Mouse (Mus musculus): ENCODE data around the gene 9230102O04Rik.
A peak's percentile ranks its signal among the peaks of the same experiment; 100 is the strongest.

9230102O04Rik gene

DNA sequence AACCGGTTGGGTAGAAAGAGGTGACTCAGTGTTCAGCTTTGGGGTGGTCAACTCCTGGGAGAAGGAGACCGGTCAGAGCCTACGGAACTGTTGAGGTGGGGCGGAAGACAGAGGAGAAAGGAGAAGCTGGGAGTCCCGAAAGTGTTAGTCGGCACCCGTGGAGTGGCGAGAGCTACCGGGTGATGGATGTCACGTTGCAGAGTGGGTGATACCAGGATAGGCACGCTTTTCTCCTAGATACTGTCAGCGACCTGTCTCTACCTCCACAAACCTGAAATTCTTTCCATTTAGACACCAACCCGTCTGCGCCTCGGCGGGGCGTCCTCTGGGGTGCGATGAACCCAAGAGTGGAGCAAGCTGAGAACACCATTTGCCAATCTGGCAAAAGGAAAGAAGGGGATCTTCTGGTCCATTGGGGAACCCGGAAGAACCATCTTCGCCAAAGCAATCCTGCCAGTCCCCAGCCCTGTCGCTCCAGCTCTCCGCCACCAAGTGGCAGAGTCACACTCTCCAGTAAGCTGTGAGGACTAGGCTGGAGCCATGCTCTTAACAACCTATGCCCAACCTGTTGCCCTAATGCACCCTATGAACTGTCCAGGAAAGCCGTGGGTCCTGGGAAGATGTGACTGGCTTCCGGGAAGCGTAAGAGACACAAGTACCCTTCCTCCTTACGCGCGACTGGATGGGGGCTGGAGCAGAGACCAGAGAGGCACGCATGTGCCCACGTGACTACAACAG, at the start of gene 9230102O04Rik:
Gene 9230102O04Rik (minus strand): TSS at position 628 of the 738 bp plus-strand sequence.
- peak in 1 of 2 experiments; percentile 48 for DNase-seq

DNA sequence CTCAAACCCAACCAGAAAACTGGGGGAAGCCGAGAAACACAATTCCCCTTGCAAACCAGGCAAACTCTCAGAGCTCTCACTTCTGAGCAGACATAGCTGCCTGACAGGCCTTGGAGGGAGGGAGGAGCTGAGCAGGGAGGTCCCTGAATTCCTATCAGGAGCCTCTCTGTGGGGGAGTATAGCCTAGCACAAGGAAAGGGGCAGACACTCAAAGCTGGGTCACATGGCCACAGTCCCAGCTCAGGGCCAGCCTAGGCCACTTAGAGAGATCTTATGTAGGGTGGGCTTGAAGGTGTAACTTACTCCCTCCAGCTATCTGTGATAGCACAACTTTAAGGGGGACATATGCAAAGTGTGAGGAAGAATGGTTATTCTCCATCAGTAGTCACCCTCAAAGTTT, 46.6 kb upstream of the 9230102O04Rik start:
- DNase-seq: no peak

DNA sequence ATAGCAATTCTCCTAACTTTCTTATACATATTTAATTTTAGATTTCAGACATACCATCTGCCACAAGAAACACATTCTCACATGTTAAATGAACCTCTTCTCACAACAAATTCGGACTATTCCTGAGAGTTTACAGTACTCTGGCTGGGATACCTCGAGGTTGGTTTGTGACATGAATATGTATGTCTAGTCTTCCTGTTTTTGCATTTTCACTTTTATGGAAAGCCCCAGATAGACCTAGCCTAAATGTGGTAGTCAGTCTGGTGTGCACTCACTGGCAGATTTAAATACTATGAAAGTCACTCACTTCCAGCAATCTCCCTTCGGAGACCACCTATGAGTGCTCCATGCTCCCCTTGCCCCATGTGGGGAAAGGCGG, 37.6 kb upstream of the 9230102O04Rik start:
- no peak for DNase-seq

DNA sequence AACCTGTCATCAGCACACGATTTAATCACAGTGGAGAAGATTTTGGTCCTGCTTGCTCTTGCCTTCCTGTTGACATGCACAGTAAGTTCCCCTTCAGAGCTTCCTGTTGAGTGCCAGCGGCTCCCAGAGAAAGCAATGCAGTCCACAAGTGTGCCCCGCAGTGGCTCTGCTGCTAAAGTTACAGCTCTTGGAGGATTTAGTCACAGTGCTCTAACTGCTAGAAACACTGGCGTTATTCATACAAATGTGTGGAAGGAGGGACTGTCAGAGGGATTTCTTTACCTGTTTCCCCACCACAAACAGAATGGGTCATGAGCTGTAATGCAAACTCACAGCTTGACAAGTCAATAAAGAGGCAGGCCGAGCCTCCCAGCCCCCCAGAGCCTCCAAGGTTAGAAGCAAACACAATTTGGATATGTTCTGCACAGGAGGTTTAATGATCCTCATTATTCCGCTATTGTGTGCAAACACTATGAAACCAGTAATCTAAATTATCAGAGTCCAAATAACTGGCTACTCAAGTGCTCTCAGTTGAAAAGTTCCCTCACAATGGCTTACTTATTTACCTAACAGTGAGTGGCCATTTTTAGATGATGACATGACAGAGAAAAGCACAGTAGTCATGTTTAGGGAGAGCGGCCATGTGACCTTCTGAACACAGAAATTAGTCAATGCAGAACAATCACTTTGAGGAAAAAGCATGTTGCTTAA, 37.0 kb upstream of the 9230102O04Rik start:
- peak in 1 of 2 experiments; percentile 11 for DNase-seq

DNA sequence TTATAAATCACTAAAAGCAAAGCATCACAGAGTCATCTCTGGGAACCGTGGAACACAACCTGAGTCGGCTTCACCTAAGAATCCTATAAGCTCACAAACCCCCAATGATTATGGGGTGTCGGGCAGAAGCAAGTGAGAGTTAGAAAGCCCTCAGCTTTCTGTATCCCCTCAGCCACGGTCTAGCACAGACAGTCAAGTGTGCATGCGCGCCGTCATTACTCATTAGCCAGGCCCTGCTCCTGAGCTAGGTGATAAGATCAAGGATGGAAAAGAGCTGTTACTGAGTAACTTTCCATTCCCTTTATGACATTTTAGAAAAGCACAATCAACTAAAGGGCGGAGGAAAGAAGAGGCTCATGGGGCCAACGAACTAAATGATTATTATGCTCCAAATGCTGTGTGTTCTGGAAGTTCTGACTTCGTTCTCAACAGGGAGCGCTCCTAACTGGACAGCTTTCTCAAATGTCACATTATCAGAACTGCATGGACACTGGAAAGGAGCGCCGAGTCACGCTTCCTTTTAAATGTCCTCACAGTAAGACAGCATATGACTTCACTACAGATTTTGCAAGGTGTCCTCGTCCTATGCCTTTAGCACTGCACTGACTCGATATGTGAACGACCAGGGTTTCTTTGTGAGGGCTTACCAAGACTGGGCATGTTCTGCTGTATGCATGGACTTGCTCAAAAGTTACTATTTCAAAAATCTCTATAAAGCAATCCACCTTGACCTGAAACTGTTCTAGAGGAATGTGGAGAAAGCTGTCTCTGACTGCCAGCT, 29.5 kb upstream of the 9230102O04Rik start:
- DNase-seq: peak; percentile 67 to 71

DNA sequence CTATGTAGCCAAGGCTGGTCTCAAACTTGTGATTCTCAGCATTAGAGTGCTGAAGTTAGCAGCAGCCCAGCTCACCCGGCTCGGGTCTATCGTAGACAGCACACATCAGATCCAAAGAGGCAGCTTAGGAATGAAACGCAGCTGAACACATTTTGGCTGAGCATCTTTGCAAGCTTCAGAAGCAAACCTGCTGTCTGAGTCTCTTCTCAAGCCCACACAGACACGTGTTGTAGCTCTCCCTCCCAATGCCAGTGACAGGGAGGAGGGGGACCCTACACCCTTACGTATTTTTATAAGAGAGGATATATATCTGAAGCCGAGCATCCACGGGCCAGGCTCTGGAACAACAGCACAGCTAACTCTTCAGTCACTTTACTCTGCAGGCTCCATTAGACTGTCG, 28.3 kb upstream of the 9230102O04Rik start:
- no peak for DNase-seq

DNA sequence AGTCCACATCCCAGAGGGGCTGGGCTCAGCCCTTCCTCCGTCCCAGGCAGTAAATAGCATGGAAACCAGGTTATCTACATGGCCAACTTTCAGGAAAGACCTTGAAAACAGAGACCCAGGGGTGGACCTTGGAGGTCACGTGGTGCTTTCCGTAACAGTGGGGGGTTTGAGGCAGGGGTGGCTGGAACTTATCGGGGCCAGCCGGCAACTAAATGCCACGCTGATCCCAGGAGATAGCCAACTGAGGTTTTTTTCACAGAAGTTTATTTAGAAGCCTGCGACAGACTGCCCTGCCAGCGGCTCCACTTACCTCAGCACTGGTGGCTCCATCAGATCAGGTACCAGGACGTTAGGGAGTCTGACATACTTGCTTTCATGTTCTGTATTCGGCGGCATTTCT, 16.7 kb upstream of the 9230102O04Rik start:
- peak in 1 of 2 experiments; percentile 36 for DNase-seq

DNA sequence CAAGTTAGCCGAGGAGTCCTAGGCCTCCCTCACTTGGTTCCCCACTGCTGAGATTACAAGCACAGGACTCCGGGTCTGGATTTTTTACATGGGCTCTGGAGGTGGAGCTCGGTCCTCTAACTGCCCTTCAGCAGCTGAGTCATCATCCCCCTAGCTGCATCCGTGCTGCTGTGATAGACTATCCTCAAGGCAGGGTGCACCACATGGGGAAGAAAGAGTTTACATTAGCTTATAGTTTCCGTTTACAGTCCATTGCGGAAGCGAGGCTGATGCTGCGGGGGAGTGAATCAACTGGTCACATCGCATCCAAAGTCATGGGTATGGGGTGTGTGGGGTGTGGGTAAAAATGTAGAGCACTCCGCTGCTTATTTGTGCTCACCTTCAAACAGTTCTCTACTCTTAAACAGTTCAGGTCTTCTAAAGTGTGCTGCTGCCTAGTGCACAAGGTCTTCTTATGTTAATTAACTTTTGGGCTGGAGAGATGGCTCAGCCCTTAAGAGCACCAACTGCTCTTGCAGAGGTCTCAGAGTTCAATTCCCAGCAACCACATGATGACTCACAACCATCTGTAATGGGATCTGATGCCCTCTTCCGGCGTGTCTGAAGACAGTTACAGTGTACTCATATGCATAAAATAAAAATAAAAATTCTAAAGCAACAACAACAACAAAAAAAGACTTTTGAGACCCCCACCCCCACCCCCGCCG, 14.7 kb upstream of the 9230102O04Rik start:
- DNase-seq: no peak

DNA sequence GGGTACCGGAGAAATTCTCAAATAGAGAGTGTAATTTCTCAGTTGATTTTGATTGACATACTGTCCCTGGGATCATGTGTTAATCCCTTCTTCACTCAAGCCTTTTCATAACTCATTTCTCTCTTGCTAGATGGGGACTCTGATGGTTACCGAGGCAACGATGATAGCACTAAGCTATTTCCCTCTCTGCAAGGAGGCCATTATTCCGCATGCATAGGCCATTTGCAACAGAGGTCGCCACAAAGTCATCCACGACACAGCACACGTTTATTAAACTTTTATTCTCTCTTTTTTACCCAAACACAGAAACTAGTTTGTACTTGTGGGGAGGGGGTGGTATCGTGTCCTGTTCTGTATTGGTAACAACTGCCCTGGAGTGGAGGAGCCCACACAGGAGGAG, 8.5 kb upstream of the 9230102O04Rik start:
- no peak for DNase-seq

DNA sequence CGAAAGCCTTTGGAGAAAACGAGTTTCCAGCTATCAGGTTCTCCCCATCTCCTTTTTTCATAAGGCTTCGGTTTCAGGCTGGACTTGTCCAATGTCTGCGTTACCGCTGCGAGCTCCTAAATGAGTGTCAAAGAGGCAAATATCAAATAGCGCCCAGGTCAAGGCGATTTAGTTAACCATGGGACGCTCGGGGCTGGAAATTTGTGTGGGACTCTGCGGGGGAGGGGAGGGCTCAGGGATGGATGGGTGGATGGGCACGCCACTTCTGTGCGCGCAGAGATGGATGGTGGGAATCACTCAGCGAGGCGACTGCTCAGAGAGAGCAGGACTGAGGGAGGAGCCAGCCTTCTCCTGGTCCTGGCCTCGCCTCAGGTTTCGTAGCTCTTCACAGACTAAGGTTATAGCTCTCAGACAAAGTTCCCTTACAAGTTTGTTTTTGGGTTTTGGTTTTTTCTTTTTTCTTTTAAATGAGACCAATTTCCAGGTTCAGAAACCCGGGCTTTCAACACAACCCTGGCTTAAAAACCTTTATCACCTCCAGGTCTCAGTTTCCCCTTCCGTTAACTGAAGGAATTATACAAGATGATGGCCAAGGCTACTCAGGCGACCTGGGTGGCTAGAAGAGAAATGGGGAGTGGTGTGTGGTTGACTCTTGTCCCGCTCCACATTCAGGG, 6.9 kb upstream of the 9230102O04Rik start:
- no peak for DNase-seq

DNA sequence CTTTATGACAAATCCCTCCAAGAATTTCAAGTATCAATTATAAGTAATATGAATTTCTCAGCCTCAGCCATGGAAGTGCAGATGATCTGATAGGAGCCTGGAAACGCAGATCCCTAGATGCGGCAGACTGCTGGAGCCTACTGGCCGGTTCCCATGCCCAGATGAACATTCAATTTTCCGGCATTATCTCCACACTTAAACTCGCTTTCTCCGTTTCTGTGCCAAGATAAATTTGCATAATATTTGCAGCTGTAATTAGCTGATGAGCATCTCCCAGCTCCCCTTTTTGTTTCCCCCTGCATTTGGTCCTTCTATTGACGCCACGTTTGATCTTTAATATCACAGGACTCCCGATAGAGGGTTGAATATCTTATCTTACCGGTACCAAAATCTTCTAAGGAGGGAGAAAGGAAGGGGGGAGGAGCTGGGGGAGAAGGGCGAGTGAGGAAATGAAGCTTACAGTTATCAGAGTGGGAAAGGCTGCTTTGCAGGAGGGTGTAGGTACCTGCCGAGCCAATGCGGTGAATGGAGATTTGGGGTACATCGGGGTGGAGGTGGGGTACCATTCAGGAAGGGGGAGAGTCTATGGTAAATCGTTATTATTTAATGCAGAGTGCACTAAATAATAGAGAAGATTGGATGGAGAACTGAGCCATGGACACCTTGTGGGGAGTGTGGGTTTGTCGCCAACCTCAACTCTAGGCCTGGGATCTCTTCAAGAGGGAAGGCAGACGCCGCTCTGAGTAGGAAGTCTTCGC, 5.7 kb upstream of the 9230102O04Rik start:
- no peak for DNase-seq

DNA sequence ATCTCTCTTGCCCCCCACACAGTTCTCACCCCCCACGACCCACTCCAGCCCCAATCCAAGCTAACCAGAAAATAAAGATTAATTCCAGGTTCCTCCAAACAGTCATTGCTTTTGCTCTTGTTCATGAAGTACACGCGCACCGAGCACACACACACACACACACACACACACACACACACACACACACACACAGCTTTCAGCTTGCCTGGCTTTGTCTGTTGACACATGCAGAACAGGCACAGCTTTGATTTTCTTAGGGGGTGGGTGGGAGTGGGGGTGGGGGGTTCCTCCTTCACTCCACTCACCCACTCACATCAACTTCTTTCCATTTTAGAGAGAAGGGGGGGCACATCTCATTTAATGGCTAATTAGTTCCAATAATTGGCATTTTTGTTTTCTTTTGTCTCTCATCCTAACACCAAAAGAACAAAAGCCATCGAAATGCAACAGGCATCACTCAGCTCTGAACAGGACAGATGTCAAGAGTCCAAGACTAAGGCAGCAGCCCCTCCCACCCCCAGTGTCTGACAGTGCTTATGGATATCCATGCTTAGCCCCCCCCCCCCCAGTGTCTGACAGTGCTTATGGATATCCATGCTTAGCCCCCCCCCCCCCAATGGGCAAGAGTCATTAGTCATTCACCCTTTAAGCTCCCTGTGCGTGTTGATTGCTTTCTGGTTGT, 4.1 kb upstream of the 9230102O04Rik start:
- DNase-seq: no peak

DNA sequence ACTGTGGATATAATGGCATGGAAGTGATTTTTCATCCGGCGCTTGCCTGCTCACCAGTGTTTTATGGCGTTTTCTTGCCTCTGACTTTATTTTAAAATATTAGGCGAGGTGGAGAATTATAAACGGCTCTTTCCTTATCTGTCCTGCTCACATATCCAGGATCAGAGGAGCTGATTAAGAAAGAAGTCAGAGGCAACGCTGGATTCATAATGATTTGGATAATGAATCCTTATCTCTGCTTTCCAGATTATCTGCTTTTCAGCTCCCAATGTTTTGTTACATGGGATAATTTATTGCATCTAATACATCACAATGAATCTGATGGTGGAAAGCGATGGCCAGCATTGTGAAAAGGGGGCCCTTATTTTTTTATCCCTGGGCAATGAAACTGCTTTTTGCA, 3.2 kb upstream of the 9230102O04Rik start:
- no peak for DNase-seq

DNA sequence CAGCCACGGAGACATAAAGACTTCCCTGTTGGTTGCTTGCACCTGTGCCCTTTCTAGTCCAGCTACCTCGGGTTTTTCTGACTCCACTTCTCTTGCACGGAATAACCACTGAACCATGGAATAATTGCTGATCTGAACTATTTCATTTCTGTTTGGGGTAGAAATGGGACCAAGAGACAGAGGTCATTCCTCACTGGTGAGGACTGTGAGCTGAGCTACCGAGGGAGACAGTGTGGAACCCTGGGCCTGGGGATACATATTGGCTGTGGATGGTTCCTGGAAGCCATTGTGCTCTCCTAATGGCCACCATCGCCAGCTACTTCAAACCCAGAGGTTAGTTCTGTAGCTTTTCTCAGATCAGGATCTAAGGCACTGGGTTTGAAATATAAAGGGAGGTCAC, 1.6 kb upstream of the 9230102O04Rik start:
- no peak for DNase-seq

DNA sequence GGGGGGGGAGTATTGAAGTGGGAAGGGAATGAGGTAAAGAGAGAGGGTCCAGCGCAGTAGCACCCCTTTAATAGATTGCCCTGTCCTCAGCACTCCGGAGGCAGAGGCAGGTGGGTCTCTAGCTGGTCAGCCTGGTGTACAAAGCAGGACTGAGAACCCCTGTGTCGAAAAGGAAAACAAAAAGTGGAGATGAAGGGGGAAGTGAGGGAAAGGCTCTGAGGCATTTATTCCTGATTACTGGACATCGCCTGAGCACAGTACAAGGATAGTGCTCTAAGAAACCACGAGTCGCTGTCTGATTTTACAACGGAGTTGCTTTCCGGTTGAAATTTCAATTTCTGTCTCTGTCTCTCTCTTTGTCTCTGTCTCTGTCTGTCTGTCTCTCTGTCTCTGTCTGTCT, 911 bp upstream of the 9230102O04Rik start:
- no peak for DNase-seq

DNA sequence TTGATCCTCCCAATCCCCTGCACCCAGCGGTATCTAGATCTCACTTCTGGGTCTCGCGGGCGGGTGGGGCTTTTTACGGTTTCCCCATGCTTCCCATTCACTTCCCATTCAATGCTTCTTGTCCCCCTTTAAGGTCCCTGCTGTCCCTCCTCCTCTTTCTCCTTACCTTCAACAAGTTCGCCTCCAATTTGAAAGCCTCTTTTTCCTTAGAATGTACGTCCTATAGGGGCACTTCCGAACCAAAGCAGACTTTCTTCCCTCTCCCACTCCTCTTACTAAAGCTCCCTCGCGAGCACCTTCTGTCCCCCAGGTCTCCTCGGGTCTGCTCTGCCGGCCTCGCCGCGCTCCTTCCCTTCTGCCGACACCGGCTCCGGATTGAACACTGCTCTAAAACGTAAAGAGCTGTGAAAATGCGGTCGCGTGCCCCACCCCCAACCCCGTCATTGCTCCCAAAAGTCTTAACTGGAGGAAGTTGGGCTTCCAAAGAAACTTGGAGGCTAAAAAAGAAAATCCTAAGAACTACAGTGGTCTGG, 377 bp upstream of the 9230102O04Rik start, which contains the start of gene Gata3:
Gene Gata3 (minus strand): TSS at position 384 of the 533 bp plus-strand sequence.
- DNase-seq: no peak

DNA sequence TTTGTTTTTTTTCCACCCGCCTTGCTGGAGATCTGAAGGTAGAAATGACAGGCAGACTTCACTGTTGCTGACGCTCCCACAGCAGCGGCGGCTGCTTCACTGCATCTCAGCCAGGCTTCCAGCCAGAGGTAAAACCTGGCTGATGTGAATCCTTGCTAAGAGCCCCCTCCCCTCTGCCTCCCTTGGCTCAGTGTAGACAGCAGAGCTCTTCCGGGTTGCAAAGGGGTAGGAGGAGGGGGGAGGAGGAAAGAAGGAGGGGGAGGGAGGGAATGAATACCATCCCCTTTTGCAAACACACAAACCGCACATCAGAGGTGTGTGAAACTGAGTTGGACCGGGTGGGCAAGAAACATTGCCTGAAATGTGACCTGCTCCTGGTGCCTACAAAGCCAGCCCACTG, 1.7 kb downstream of the 9230102O04Rik start:
- DNase-seq: no peak

DNA sequence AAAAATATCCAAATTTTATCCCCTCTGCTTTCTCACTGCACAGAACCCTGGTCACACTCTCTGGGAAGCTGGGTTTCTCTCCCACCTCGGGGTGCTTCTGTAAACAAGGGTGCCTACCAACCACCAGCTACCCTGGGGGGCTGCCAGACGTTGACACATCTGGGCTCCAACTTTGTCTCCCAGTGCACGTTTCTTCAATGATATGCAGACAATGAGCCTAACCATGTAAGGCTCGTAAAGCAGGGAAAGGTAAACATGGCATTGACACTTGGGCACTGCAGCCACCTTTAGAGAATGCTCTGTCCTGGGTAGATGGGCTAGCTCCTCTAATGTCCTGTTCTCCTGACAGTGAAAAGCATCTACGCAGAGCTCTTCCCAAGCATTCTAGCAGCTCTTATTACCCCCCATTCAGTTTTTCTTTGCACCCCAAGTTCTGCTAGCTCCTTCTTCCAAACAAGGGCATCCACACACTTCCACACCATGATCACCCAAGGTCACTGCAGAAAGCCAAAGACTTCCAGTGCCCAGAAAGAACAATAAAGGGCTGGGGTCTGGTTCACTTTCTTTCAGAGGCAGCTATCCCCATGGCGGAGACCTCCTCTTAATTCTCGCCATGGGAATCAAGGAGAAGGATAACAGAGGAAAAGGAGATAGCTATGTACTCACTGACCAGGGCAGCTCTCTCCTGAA, 2.3 kb downstream of the 9230102O04Rik start:
- DNase-seq: no peak

DNA sequence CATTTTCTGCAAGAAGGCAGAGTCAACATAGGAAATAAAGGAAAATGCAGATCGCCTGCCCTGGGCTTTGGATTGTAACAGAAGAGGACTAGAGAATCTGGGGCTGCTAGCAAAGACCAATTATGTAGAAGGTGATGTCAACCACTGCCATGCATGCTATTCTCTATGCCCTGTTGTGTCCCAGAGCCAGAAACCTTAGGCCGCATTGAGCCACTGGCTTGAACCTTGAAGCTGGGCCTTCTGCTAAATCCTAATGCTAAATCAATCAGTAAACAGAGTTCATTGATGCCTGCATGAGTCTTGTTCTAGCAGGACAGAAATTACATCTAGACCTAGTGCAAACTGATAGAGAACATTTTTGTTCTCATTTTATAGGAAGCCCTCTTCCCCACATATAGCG, 3.3 kb downstream of the 9230102O04Rik start:
- DNase-seq: no peak

DNA sequence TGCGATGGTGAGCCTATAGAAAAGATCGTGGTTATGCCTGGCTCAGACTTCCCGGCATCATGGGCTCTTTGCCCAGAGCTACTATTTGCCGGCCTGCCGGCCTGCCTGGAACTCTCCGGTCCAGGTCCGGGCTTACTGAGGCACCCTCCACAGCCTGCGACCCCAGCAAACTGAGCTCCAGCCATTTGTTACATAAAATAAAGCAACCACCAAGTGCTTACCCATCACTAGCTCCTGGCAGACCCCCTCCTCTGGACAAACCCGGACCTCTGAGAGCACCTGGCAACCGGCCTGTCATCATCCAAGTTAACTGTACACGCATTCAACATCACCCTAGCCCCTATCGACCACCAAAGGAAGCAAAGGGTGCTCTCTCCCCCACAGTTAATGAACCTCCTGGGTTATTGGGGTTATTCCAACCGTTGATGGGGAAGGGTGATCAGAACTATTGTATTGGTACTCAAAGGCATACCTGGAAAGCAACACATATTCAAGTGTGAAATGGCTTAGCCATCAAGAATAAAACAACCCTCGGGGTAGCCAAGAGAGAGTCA, 4.0 kb downstream of the 9230102O04Rik start:
- no peak for DNase-seq

Data from kidney, adult 8-10 months (tissue).